Mouse (Mus musculus) adrenal gland, postnatal 36 days (tissue): ENCODE measurements around the gene Serping1. TPM values are rescaled to one million over a fixed set of nuclear protein-coding genes. Genes with fewer than 3 reads are reported as not detected.

Experiments
- DNase-seq, 2 experiments: peaks; one replicate each; pipeline ENCODE4 v3.0.0; 2021; ENCODE audit warnings: mixed read lengths in 1 of 2
- total RNA-seq, 2 experiments: library from RNA; stranded (reverse); gene quantifications; 2 replicates each; pipeline ENCODE4 v1.2.3; 2021

Gene Serping1
- total RNA-seq, 2 experiments from 2014 or later, result 63.0 to 84.6 TPM

DNA sequence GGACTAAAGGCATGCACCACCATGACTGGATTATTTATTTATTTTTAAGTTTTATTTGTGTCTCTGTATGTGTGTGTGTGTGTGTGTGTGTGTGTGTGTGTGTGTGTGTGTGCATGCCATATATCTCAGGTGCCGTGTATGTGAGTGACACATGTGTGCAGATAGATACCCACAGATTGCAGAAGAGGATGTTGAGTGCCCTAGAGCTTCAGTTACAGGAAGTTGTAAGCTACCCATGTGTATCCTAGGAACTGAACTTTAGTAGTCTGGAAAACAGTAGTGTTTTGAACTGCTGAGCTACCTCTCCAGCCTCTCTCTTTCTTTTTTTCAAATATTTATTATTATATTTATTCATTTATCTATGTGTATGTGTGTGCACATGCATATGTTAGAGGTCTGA is 8.1 kb upstream of the Serping1 start:
- DNase-seq, result no peak

- no peak for DNase-seq
Observed at GRCm38 (mm10) chr2:84779210-84779609, 4.0 kb upstream of the Serping1 start.

GRCm38 (mm10) chr2:84777706-84778105 is 2.5 kb upstream of the Serping1 start:
- DNase-seq, result no peak

DNA sequence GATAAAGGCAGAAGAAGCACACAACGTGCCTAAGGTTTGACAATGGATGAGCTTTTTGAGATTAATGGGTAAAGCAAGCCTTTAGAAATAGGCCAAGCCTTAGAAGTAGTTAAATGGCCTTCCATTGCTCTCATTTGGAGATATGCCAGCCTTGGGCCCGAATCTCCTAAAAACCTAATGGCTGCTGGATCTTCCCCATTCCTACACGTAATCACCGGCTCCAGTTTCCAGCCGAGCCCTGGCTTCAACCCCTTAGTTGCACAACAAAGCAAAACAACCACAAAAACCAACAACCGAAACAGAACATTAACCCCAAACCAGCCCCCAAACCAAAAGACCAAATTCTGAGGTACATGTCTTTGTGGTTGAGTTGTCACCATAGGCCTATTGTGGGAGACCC is 421 bp upstream of the Serping1 start:
- peak in 1 of 2 experiments; percentile 7 for DNase-seq

DNA sequence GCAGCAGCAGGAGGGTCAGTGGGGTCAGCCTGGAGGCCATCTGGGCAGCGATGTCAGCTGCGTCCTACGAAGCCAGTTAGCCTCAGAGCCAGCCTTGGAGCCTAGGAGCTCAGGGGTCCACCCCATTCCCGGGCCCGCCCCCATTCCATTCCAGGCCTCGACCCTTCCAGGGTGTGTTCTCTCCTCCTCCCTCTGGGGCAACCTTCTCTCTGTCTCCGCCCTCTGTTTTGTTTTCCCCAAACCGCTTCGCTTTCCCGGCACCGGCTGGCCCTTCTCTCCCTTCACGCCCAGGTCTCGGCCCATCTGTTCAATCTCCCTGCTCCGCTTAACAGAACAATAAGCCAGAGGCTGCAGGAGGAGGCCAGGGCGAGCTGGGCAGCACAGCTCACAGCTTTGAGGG is 493 bp downstream of the Serping1 start:
- DNase-seq, result peak; percentile 18 to 60

GRCm38 (mm10) chr2:84773195-84773594 is 2.0 kb downstream of the Serping1 start:
- no peak for DNase-seq

DNA sequence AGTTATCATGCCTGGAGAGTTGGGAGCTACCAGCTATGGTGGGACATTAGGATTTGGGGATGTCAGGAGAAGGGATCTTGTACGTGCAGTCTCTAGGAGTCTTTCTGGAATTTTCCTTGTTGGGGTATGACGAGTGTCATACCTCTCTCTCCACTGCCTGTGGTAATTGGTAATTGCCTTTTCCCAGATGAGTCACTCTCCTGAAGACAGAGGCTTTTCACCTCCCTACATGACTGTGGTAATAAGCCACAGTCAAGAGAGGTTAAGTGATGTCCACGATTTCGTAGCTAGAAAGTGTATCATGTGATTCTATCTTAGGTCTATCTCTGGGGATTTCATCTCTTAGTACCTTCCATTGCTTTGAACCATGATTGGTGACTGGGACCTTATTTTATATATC is 2.8 kb downstream of the Serping1 start:
- DNase-seq, result no peak

- DNase-seq, result peak in 1 of 2 experiments; percentile 12
Observed at GRCm38 (mm10) chr2:84770501-84770900, 4.7 kb downstream of the Serping1 start.

DNA sequence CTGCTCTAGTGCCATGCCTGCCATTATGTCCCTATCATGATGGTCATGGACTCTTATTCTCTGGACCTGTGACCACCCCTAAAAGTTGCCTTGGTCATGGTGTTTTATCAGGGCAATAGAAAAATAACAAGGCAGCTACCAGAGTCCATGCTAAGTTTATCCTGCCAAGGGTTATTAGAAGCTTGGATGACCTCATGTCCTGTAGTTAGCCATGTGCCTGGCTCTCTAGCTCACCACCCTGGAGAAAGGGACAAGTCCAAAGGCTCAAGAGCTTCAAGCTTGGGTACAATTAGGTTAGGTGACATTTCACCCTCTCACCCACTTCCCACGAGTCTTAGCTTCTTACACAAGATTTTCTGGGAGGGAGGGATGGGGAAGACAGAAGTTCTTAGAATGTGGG is 12.4 kb downstream of the Serping1 start:
- no peak for DNase-seq

DNA sequence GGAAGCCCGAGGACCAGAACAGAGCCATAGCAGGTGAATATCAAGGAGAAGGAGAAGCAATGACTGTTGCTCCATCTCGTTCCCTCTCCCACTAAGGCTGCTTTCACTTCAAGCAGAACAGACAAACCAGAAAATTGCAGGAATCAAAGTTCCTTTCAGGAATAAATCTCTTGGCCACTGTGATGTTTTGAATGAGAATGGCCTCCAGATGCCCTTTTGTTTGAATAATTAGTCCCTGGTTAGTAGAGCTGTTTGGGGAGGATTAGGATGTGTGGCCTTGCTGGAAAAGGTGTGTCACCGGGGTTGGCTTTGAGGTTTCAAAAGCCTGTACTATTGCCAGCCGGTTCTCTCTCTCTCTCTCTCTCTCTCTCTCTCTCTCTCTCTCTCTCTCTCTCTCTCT is 12.9 kb downstream of the Serping1 start:
- no peak for DNase-seq

DNA sequence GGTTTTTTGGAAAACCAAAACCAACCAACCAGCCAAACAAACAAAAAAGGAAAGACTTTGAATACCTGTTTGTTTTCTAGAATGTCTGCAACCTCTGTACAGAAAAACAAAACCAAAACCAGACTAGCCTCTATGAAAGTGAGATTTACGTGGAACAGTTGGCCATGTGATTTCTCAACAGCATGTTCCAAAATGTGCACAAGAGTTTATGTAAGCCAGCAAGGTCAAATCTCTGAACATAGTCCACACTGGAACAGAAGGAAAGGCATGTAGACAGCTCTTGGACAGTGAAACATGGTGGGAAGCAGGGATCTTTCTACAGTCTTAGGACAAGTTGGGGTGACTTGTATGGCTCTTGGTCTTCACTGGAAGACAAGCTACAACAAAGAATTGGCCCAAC is 13.4 kb downstream of the Serping1 start:
- DNase-seq, result no peak

DNA sequence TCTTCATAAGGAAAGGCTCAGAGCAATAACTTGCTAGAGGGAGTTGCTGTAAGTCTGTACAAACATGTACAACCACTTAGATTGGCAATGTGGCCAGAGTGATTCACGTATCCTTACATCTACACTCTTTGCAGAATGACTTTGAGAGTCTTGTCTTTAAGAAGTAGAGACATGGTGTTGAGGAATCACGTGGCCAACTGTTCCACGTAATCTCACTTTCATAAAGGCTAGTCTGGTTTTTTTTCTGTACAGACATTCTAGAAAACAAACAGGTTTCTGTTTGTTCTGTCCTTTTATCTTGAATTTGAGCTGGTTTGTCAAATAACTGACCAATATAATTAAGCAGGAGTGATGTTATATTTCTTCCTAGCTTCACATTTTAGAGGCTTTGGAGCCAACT is 13.9 kb downstream of the Serping1 start:
- no peak for DNase-seq

DNA sequence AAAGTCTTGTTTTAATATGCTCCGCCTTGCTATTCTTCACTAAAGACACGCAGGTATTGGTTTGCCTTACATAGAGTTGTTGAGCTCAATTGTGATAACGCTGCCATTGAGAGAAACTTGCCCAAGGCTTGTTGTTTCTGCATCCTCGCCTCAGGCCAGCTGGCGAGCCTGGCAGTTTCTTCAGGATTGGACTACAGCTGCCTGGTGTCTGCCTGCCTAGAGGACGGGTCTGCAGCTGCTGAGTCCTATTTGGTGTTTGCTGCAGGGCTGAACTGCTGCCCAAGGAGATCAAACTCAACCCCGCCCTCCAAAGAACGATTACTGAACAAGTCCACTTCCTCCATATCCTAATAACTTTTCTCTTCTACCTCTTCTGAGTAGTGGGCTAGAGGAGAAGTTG is 14.5 kb downstream of the Serping1 start:
- no peak for DNase-seq

DNA sequence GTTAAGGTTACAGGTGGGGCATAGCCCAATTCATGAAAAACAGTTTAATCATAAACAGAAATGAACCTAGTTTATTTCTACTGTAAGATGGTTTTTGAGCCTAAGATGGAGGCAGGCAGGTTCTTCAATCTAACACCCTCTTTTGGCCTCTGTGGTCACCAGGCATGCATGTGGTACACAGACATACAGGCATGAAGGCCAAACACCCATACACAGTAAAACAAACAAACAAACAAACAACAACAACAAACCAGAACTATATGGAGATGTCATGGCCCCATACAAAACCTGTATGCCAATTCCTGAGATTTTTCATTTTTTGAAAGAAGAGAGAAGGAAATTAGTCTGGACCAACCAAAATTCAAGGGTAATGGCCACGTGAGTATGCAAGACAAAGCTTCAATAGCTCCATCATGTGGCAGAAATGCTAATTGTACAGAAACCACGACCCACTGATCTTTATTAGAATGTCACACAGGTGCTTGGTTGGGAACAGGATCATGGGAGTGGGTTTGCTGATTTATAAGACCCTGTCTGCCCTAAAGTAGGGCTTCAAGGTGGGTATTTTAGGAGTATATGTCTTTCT is 16.6 kb downstream of the Serping1 start:
- peak in 1 of 2 experiments; percentile 48 for DNase-seq

- no peak for DNase-seq
Observed at GRCm38 (mm10) chr2:84757026-84757682, 18.1 kb downstream of the Serping1 start.

DNA sequence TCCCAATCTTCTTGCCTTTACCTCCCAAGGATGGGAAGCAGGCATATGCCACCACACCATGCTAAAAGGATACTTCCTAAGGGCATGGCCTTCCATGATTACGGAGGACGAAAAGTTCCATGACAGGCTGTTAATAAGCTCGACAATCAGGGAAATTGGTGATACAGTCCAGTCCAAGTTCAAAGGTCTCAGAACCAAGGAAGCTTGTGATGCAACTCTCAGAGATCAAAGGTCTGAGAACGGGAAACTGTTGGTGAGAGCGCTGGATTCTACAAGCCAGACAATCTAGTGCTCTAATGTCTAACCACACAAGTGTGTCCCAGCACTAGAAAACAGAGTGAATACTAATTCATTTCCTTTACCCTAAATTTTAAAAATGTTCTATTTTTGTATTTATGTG is 19.0 kb downstream of the Serping1 start:
- no peak for DNase-seq

DNA sequence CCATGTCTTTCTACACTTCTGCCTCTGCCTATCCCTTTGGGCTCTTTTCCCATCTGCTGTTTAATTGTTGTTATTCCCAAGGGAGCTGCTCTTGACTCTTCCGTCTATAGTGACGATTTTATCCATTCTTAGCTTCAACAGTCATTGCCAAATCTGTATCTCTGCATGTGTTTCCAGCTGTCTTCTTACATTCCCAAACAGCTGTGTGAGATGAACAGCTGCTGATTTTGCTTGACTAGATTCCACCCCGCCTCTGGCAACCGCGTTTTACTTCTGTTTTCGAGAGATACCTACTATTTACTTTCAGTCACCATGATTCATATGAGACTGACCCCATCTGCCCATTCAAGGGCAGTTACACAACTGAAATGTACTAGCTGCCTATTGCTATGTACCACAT is 25.1 kb downstream of the Serping1 start:
- no peak for DNase-seq

GRCm38 (mm10) chr2:84744126-84744525 is 31.1 kb downstream of the Serping1 start:
- DNase-seq, result no peak

DNA sequence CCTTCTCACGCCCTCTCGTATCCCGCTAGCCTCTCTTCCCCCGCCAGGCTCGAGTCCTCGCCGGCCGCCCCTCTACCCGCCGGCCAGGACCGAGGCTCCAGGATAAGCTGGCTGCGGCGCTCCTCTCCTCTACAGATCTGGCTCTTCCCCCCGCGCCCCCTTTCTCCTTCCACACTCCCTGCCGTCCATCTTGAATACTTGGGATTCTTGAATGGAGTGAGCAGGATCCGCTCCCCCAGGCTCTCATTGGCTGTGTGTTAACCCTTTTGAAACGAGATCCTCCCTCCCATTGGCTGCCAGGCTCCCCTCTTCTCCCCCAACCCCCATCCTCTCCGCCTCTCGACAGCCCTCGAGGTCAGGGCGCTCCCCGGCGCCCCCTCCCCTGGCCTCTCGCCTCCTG is 31.7 kb downstream of the Serping1 start, which contains the start of gene Gm19426:
Gm19426 (minus strand) TSS at position 95 of the 400 bp plus-strand sequence.
- peak; percentile 76 to 84 for DNase-seq

- peak; percentile 24 to 40 for DNase-seq
Observed at GRCm38 (mm10) chr2:84742451-84743283, 32.6 kb downstream of the Serping1 start.

DNA sequence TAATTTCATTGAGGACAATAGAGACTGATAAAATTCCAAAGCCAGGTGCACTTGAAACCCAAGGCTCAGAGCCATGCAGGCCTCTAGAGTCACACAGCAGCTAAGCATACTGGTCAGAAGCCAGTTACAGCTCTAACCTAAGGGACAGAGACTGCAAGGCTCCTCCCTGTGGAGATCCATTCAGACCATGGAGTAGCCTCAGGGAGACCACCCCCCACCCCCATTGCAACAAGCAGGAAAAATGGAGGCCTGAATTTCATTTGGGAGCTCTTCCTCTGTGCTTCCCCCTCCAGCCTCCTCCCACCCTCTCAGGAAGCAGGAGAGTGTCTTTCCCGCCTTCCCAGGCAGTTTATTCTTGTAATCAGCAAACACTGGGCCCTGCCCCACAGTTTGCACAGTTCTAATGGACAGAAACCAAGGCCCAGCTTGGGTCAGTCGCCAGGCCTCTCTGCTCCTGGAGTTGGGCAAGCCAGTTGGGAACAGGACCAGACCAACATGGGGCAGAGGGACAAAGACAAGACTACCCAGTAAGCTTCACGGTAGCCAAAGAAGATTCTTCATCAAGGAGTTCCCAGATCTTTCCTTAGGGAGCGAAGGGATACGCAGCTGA is 33.3 kb downstream of the Serping1 start:
- DNase-seq, result peak in 1 of 2 experiments; percentile 38

DNA sequence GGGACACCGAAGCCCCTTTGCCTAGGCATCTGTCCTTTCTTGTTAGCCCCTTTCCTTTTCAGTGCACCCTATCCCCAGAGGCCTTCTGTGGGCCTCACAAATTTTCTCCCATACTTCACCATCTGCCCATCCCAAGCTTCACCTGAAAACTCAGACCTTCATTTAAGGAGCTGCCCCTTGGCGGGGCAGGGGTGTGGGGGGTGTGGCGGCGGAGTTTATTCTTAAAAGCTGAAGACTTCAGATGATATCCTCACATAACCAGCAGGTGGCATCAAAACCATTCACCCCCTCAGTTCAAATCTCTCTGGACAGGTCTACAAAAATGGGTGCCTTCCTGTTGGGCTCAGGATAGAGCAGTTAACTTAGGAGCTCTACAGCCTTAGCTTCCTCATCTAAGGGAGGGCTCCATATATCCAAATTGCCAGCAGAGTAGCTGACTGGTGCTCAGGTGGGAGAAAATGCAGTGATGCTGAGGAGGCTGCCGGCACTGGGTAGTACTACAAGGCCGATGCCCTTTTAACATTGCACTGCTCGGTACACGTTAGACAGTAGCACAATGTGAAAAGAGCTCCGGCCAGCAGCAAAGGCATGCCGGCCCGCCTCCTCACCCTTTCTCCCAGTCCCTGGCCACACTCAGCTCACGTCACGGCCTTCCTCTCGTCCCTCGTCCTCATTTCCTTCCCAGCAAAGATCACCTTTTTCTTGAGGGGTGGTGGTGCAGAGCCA is 34.5 kb downstream of the Serping1 start:
- peak in 1 of 2 experiments; percentile 39 for DNase-seq
